Mouse (Mus musculus) ES-E14 (cell line): ENCODE data around the gene Gucy2d. TPM values are rescaled to one million over a fixed set of nuclear protein-coding genes. Genes with fewer than 3 reads are reported as not detected.

Experiments used
- DNase-seq: peaks from one replicate; pipeline ENCODE4 v3.0.0-alpha.2; 2013; ENCODE audit warnings: low read depth, low spot score
- H3K27ac ChIP-seq: 2 replicates; pipeline ENCODE4 v1.5.1; 2012; ENCODE audit warnings: low read depth, mild to moderate bottlenecking, low read length, moderate library complexity, mixed read lengths; ENCODE audit not compliant: poor library complexity, insufficient read depth, severe bottlenecking
- H3K36me3 ChIP-seq: 2 replicates; pipeline ENCODE4 v1.6.1; 2012; ENCODE audit warnings: mild to moderate bottlenecking, low read length, moderate library complexity, mixed read lengths; ENCODE audit not compliant: control insufficient read depth, poor library complexity, insufficient read depth, severe bottlenecking
- H3K4me1 ChIP-seq, 2 experiments: fragments of 150-350 bp in 1 of 2; sonication (generic) in 1 of 2; 2 replicates each; pipeline ENCODE4 v1.6.1; 2012; ENCODE audit warnings: low read length in 2 of 2, mild to moderate bottlenecking in 1 of 2, mixed read lengths in 1 of 2; ENCODE audit not compliant: control insufficient read depth in 2 of 2, insufficient read depth in 2 of 2, poor library complexity in 1 of 2
- H3K4me3 ChIP-seq, 2 experiments: fragments of 150-350 bp in 1 of 2; sonication (generic) in 1 of 2; 2 replicates each; pipeline ENCODE4 v1.5.1; 2012; ENCODE audit warnings: low read length in 2 of 2, low read depth in 1 of 2, mild to moderate bottlenecking in 1 of 2, mixed read lengths in 1 of 2; ENCODE audit not compliant: insufficient read depth in 1 of 2, poor library complexity in 1 of 2, severe bottlenecking in 1 of 2
- H3K9ac ChIP-seq: 2 replicates; pipeline ENCODE4 v1.6.1; 2012; ENCODE audit warnings: low read depth, mild to moderate bottlenecking, low read length, mixed read lengths; ENCODE audit not compliant: poor library complexity, insufficient read depth, severe bottlenecking
- H3K9me3 ChIP-seq: fragments of 150-350 bp; sonication (generic); 2 replicates; pipeline ENCODE4 v1.6.1; 2012; ENCODE audit warnings: low read depth, mild to moderate bottlenecking, low read length; ENCODE audit not compliant: control insufficient read depth, insufficient read depth
- CHD2 ChIP-seq: IDR thresholded peaks from 2 replicates; pipeline ENCODE4 v1.6.1; 2014; ENCODE audit warnings: mild to moderate bottlenecking, low read depth, low read length, inconsistent platforms
- HCFC1 ChIP-seq: IDR thresholded peaks from 2 replicates; pipeline ENCODE4 v1.6.1; 2012; ENCODE audit warnings: low read length, inconsistent platforms, borderline replicate concordance; ENCODE audit not compliant: insufficient read depth
- MAFK ChIP-seq: IDR thresholded peaks from 2 replicates; pipeline ENCODE4 v1.6.1; 2014; ENCODE audit warnings: mild to moderate bottlenecking, low read depth, low read length, inconsistent platforms; ENCODE audit not compliant: insufficient read depth
- ZC3H11A ChIP-seq: IDR thresholded peaks from 2 replicates; pipeline ENCODE4 v1.6.1; 2012; ENCODE audit warnings: low read depth, mild to moderate bottlenecking, inconsistent platforms, low read length, borderline replicate concordance
- ZNF384 ChIP-seq: IDR thresholded peaks from 2 replicates; pipeline ENCODE4 v1.6.1; 2012; ENCODE audit warnings: low read depth, low read length, inconsistent platforms
- in situ Hi-C, 2 experiments: fragments of 600-800 bp; cut with MboI; formaldehyde crosslinking; loops; one replicate each; pipeline ENCODE4 v1.15.1; 2025; ENCODE audit warnings: low sequenced_read_pairs in 2 of 2, inconsistent platforms in 1 of 2; ENCODE audit not compliant: unreplicated experiment in 2 of 2
- total RNA-seq: library from RNA; depleted of rRNA; stranded (reverse); fragments of 300-350 nt; gene quantifications from 2 replicates; pipeline ENCODE4 v1.2.3, GENCODE M21; 2012

Gene Gucy2d
- total RNA-seq, 1 experiment = not detected

DNA sequence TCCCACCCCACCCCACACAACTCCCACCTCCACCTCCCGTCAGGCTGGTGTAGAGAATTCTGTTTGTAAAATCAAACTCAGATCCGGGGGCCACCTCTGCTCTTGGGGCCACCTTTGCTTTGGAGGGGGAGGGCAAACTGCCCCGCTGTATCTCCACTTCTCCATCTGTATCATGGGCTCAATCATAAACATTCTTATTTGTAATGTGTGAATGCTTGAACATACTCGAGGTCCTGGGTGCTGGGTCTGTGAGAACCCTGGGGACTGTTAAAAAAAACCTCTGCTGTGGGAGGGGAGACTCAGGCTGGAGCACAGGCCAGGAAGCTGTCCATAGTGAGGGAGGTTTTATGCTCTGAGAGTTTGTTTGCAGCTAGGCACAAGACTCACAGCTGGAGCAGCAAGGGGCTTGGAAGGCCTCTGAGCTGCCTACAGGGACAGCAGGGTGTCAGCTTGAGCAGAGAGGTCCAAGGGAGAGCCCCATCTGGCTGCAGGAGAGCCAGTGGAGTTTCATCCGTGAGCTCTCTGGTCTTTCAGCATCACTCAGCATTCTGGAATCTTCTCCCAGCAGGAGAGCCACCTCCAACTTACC lies 64.6 kb downstream of the Gucy2d start:
- H3K9me3 ChIP-seq = no peaks in the 10 kb centered on the region
- no peak overlapping the region for H3K9ac ChIP-seq
- no peak overlapping the region for H3K4me3 ChIP-seq
- TF ChIP-seq ZNF384 (no peak), ZC3H11A (no peak), MAFK (no peak), HCFC1 (no peak), CHD2 (no peak)
- H3K4me1 ChIP-seq = peaks cover 0 to 3% of the 10 kb centered on the region in 2 experiments; a peak in 1 of 4 replicates
- no peak for DNase-seq
- no peaks in the 10 kb centered on the region for H3K36me3 ChIP-seq
- in situ Hi-C loops = no loop called here
- no peak overlapping the region for H3K27ac ChIP-seq

DNA sequence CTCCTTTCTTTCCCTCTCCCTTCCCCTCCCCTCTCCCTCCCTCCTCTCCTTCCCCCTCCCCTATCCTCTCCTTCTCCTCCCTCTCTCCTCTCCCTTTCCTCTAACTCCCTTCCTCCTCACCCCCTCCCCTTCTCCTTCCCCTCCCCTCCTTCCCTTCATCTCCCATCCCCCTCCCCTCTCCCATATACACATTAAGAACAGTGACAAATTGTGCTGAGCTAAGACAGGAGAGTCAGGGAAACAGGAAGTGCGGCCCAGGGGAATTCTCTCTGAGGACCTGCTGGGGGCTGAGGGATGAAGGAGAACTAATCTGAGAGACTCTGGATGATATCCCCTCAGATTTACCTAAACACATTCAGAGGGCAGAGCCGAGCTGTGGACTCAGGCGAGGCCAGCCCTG lies 65.4 kb downstream of the Gucy2d start:
- Histone ChIP-seq H3K36me3 (no peaks in the 10 kb centered on the region), H3K4me1 (peaks cover 0 to 3% of the 10 kb centered on the region in 2 experiments; a peak in 1 of 4 replicates), H3K27ac (no peak overlapping the region), H3K9ac (no peak overlapping the region), H3K4me3 (no peak overlapping the region), H3K9me3 (no peaks in the 10 kb centered on the region)
- DNase-seq = no peak
- in situ Hi-C loops = no loop called here
- TF ChIP-seq CHD2 = no peak

DNA sequence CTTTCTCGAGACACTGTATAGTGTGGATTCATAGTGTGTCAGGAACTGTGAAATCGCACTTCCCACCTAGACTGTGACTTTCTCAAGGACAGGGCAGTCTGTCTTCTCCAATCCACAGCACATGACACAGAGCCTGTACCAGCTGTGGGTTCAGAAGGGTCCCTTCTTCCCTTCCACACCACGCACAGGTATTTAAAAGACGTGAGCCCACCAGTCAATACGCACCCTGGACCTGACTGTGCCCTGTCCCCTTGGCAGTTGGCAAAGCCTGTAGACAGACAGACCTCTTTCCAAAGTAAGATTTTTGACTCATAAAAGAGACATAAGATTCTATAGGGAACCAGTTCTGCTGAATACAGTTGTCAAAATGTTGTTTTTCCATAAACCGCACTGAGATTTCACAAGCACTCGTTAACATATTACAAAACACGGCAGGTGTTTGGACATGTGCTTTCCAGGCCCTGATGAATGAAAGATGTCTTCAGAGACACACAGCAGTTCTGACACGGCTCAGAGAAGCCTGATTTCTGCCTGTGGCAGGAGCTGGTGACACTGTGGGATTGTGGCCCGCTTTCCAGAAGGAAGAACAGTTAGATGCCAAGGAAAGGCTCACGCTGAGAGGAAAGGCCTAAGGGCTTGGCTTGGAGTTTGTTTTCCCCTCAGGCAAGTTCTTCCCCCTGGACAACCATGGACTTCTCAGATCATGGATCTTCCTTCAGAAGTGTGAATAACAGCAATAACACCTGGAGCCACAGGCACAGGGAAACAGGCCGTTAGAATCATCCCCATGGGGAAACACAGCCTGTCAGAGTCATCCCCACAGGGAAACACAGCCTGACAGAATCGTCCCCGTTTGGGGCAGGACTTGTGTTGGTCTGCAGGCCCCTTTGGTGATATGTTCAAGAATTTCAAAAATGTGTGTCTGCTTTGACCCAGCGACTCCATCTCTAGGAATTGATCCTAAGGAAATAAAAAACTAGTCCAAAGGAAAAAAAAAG lies 71.0 kb downstream of the Gucy2d start:
- in situ Hi-C loops = no loop called here
- Histone ChIP-seq H3K4me1 (peaks cover 0 to 5% of the 10 kb centered on the region in 2 experiments; a peak in 2 of 4 replicates), H3K36me3 (no peaks in the 10 kb centered on the region), H3K4me3 (no peak overlapping the region), H3K9me3 (no peaks in the 10 kb centered on the region), H3K9ac (no peak overlapping the region), H3K27ac (no peak overlapping the region)
- DNase-seq = no peak
- TF ChIP-seq CHD2 (no peak), HCFC1 (no peak), ZNF384 (no peak), MAFK (no peak), ZC3H11A (no peak)

DNA sequence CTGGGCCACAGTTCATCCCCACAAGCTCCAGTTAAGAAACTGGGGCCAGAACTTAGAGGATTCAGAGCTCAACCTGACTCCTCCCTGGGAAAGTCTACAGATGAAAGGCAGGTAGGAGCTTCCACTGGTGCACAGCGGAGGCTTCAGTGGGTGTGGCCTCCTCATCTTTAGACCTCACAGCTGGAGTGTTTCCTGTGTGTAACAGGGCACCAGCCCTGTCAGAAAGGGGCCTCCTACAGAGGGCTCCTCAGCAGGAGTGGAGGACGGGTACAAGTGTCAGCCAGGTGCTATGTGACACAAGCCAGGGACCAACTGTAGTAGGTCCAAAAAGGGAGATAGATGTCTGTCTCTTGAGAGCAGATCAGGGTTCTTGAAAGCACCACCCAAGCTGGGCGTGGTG lies 73.0 kb downstream of the Gucy2d start:
- Histone ChIP-seq H3K4me1 (peaks cover 0 to 5% of the 10 kb centered on the region in 2 experiments; a peak in 2 of 4 replicates), H3K4me3 (no peak overlapping the region), H3K9me3 (no peaks in the 10 kb centered on the region), H3K27ac (no peak overlapping the region), H3K9ac (no peak overlapping the region), H3K36me3 (no peaks in the 10 kb centered on the region)
- TF ChIP-seq CHD2 = no peak
- no peak for TF ChIP-seq ZNF384
- TF ChIP-seq ZC3H11A = no peak
- no peak for TF ChIP-seq HCFC1
- no peak for TF ChIP-seq MAFK
- no peak for DNase-seq
- in situ Hi-C loops = no loop called here
